Mouse (Mus musculus) heart, adult 2 months (tissue): ENCODE measurements around the gene Gtf2f2.

Source experiments
- CTCF ChIP-seq: fragments of 200-600 bp; IDR thresholded peaks from 2 replicates; pipeline ENCODE4 v1.8.1; 2022; ENCODE audit warnings: antibody characterized with exemption, mild to moderate bottlenecking, moderate library complexity
- EP300 ChIP-seq: fragments of 200-500 bp; IDR thresholded peaks from 2 replicates; pipeline ENCODE4 v1.6.1; 2011; ENCODE audit warnings: low read depth, low read length, control low read depth; ENCODE audit not compliant: insufficient read depth
- POLR2A ChIP-seq: fragments of 200-500 bp; IDR thresholded peaks from 2 replicates; pipeline ENCODE4 v1.6.1; 2011; ENCODE audit warnings: mild to moderate bottlenecking, low read depth, low read length, control low read depth; ENCODE audit not compliant: insufficient read depth

DNA sequence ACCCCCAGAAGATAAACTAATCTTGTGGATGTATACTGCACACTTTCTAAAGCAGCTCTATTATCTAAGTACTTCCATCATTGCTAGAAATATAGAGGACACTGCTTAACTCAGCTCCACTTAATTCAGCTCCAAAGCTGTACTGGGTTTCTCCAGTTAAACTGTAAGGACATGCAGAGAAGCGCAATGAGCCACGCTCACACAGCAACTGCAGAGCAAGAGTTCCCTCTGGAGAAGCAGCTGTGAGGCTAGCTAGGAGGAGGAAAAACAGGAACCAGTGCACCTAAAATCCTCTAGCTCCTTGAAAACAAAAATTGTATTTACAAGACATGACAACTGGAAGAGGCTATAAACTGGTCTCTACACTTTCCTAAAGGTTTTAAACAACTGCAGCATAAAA lies 26.8 kb downstream of the Gtf2f2 start:
- TF ChIP-seq CTCF, result no peak
- TF ChIP-seq POLR2A, result no peak
- no peak for TF ChIP-seq EP300
